Mouse (Mus musculus): ENCODE measurements at regions not wholly inside any gene's neighbourhood (a gene's known extent, or its start where the extent isn't known, plus 50 kb on each side); places are given as distances from the start of the nearest gene placed in this dataset.

- Histone ChIP-seq H3K27me3 (replicated peaks; ENCODE audit: control insufficient read depth, insufficient read depth, low read length) (no peaks in the 10 kb centered on the region), H3K9ac (replicated peaks; ENCODE audit: low read depth, low read length) (no peak overlapping the region), H3K36me3 (ENCODE audit: control insufficient read depth, insufficient read depth) (no peaks in the 10 kb centered on the region), H3K9me3 (ENCODE audit: control insufficient read depth, low read length) (no peaks in the 10 kb centered on the region), H3K27ac (ENCODE audit: low read length) (no peak overlapping the region), H3K4me3 (replicated peaks; ENCODE audit: low read length) (no peak overlapping the region), H3K4me2 (ENCODE audit: low read length) (no peak overlapping the region), H3K4me1 (replicated peaks; ENCODE audit: control insufficient read depth, insufficient read depth, low read length) (peaks cover 30% of the 10 kb centered on the region)
- 57% methylated on average over 4 of the region's 4 CpGs for WGBS
- ATAC-seq, result no peak
Measured at GRCm38 (mm10) chr17:13662152-13662551, 98.2 kb upstream of the Afdn start.

Data from forebrain, embryonic 16.5 days (tissue).